Mouse (Mus musculus): Measurements from ENCODE around the gene Mtmr1.
"Not testable (repeated sequence)": the region's sequence is repeated elsewhere in the genome, so short reads cannot be mapped to it uniquely, and the experiment has no call there.

Gene Mtmr1

GRCm38 (mm10) chrX:71364554-71364991, at the start of gene Mtmr1:
TSS of gene Mtmr1 (plus strand) at chrX:71364760.
- peak; percentile 81 for DNase-seq (ENCODE audit: low read depth)

DNA sequence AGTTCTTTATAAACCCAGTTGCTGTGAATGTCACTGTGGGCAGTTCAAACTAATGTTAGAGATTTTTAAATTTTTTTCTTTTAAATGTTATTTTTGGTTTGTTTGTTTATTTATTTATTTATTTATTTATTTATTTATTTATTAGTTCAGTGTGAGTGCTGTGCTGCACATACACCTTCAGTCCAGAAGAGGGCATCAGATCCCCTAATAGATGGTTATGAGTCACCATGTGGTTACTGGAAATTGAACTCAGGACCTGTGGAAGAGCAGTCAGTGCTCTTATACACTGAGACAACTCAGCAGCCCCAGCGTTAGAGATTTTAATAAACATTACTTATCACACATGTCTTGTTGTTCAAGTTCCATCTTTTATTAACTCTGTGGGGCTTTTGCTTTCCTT, 12.5 kb upstream of the Mtmr1 start:
- peak; percentile 58 for DNase-seq (ENCODE audit: low read depth)

GRCm38 (mm10) chrX:71355331-71355730, 9.2 kb upstream of the Mtmr1 start:
- DNase-seq (ENCODE audit: low read depth): no peak

DNA sequence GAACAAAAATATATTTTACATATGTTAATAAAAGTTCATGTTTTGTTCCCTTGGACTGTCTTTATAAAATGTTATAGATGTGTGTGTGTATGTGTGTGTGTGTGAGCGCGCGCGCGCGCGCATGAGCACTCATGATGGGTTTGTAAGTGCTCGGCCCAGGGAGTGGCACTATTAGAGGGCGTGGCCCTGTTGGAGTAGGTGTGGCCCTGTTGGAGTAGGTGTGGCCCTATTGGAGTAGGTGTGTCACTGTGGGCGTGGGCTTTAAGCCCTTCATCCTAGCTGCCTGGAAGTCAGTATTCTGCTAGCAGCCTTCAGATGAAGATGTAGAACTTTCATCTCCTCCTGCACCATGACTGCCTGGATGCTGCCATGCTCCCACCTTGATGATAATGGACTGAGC, 2.8 kb upstream of the Mtmr1 start:
- not testable (repeated sequence) for DNase-seq (ENCODE audit: low read depth)

DNA sequence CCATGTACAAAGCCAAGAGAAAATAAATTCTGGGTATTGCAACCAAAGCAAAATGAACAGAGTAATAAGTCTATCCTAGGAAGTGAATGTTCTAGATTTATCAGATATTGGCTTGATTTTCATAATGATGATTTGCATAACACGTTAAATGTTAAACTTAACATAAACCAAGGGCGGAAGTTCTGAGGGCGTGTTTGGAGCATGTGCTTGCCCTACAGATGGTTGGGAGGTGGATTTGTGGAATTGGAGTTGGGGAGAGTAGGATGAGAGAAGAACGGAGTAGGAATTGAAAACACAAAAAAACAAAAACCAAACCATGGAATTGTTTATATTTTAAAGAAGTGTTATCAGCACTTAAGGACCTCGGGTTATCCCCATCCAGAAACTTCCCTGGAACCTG, 498 bp upstream of the Mtmr1 start:
- DNase-seq (ENCODE audit: low read depth): no peak

DNA sequence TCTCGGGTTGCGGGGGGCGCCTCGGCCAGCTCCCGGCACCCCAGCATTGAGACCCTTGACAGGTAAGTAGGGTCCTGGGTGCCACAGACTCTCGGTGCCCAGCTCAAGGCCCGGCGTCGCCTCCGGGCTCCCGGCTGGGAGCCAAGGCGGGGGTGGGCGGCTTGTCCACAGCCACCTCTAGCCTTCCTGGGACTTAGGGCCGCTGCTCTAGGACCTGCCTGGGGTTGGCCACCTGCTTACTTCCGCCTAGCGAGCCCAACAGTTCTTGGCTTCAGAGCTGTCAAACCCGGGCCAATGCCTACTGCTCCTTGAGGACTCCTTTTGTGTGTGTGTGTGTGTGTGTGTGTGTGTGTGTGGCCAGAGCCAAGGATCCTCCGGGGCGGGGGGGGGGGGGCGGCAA, 451 bp downstream of the Mtmr1 start:
- DNase-seq (ENCODE audit: low read depth): peak; percentile 43

DNA sequence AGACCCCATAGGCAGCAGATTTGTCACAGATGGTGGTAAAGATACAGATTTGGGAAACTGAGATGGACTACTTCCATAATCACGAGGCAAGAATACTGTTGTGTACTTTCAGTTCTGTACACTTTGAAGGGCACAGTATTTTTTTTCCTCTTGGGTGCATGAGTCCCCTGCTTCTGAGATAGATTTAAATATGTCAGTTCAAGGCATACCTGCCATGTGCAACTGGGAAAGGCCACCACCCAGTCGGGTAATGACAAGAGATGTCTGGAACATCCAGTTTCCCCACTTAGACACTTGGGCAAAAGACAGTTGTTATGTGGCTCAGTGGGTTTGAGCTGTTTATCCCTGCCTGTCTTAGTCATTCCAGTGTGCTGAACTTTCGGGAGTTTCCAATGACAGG, 950 bp downstream of the Mtmr1 start:
- DNase-seq (ENCODE audit: low read depth): peak; percentile 44

GRCm38 (mm10) chrX:71366973-71367372, 2.4 kb downstream of the Mtmr1 start:
- DNase-seq (ENCODE audit: low read depth): peak; percentile 34

DNA sequence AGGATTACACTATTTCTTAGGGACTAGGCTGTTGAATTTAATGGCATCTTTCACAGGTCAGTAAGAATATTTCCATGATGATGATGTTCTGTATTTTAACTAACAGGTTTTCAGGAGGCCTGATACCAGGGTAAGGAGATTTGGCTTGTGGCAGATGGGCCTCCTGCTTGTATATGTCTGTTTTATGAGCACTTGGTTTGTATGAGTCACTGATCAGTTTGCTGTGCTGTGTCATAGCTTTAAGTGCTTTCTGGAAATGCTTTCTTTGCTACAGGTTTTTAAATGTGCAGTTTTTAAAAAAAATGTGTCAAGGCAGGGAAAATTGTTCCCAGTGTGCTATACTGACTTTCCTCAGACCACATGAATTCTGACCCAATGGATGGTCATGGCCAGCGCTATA, 12.2 kb downstream of the Mtmr1 start:
- no peak for DNase-seq (ENCODE audit: low read depth)

- DNase-seq (ENCODE audit: low read depth): peak; percentile 59
These were observed 13.9 kb downstream of the Mtmr1 start for GRCm38 (mm10) chrX:71378435-71378834.

- peak; percentile 57 for DNase-seq (ENCODE audit: low read depth)
These were observed 17.0 kb downstream of the Mtmr1 start for GRCm38 (mm10) chrX:71381571-71381970.

DNA sequence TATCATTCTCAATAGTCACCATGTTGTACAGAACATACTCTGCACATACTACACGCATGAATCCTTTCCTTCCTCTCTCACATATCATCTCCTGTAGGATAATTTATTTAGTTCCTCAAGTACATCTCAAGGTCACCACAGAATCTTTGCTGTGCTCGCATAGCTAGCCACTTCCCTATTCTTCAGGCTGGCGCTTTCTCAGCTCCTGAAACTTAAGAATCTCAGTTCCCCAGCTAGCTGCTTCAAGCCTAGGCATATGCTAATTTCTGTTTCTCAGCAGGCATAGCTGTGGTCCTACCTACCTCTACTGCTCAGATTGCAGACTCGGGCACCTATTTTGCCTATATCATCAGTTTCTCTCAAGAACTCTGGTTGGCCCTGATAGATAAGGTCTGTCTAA, 31.8 kb downstream of the Mtmr1 start:
- DNase-seq (ENCODE audit: low read depth): no peak

- no peak for DNase-seq (ENCODE audit: low read depth)
These were observed 41.7 kb downstream of the Mtmr1 start for GRCm38 (mm10) chrX:71406290-71406689.

DNA sequence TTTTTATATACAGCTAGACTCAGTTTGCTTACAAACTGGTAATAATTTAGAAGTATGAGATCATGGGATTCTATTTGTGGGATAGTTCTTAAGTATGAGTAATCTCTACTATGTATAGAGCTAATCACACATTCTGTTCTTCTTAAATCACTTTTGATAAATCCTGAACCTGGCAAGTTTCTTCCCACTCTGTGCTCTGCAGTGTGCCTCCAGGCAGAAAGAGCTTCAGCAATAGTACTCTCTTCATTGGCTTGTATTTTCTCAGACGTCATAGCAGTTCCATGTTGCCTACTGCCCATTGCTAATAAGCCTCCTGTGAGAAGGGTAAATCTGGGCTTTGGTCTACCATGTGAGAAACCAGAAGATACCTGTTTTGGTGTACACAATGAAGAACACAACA, 43.8 kb downstream of the Mtmr1 start:
- no peak for DNase-seq (ENCODE audit: low read depth)

DNA sequence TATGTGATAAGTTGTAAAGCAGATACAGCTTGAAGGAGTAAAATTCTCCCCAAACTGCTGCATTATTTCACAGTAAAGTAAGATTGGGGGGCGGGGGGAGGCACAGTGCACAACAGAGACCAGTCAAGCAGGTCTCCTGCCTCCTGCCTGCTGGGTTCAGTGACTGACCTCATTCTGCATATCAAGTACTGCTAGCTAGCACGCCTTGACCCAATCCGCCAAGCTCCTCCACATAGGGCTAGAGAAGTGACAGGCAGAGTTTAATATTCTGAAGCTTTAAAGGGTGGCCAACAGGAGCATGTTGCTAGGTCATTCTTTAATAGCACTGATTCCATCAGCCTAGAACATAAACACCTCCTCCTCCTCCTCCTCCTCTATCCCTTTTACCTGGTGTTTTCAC, 48.2 kb downstream of the Mtmr1 start:
- DNase-seq (ENCODE audit: low read depth): no peak

GRCm38 (mm10) chrX:71413616-71414015, 49.1 kb downstream of the Mtmr1 start:
- DNase-seq (ENCODE audit: low read depth): no peak

- DNase-seq (ENCODE audit: low read depth): peak; percentile 33
These were observed 60.3 kb downstream of the Mtmr1 start for GRCm38 (mm10) chrX:71424852-71425251.

- DNase-seq (ENCODE audit: low read depth): peak; percentile 77
These were observed 61.4 kb downstream of the Mtmr1 start for GRCm38 (mm10) chrX:71425746-71426519.

GRCm38 (mm10) chrX:71427491-71427890, 62.9 kb downstream of the Mtmr1 start:
- no peak for DNase-seq (ENCODE audit: low read depth)

DNA sequence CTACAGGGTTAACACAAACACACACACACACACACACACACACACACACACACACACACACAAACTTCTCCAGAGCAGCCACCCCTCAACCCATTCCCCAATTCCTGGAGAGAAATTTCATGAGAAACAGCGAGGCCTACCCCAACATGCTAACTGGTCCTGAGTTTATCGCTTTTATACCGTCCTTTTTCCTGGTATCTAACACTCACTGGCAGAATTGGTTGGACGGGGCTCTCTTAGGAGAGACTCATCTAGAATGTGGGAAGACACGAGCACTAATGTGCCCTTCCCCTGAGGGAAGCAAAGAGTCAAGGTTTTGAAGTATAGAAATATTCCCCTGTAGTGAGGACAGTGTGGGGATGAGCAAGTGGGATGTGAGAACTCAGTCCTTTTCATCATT, 66.3 kb downstream of the Mtmr1 start:
- DNase-seq (ENCODE audit: low read depth): no peak

DNA sequence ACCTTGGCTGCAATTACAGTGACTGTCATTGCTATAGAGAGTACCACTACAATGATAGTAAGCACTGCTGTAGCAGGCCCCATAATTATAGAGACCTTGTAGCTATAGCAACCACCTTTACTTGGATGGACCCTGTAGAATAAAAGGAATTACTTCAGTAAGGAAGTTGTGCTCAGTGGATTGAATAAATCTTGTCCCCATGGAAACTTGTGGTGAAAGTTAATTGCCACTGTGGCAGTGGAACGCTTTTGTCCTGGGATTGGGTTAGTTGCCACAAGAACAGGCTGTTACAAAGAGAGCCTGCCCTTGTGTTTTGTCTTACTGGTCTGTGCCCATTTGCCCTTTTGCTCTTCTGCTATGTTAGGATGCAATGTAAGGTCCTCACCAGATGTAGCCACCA, 69.9 kb downstream of the Mtmr1 start:
- DNase-seq (ENCODE audit: low read depth): no peak

- DNase-seq (ENCODE audit: low read depth): no peak
These were observed 70.3 kb downstream of the Mtmr1 start for GRCm38 (mm10) chrX:71434860-71435259.

GRCm38 (mm10) chrX:71435542-71435941, 71.0 kb downstream of the Mtmr1 start:
- no peak for DNase-seq (ENCODE audit: low read depth)

GRCm38 (mm10) chrX:71439473-71439872, 74.9 kb downstream of the Mtmr1 start:
- no peak for DNase-seq (ENCODE audit: low read depth)

Data from induced T-regulatory cell, adult 2 months (primary cell).